Mouse (Mus musculus) liver, embryonic 14.5 days (tissue): ENCODE measurements around the gene Hk1.

Source experiments
- CTCF ChIP-seq: IDR thresholded peaks from 2 replicates; pipeline ENCODE4 v1.5.1; 2016; ENCODE audit warnings: antibody characterized with exemption, low read depth, control low read depth
- EP300 ChIP-seq: IDR thresholded peaks from 2 replicates; pipeline ENCODE4 v1.6.1; 2016; ENCODE audit warnings: antibody characterized with exemption, low read depth

DNA sequence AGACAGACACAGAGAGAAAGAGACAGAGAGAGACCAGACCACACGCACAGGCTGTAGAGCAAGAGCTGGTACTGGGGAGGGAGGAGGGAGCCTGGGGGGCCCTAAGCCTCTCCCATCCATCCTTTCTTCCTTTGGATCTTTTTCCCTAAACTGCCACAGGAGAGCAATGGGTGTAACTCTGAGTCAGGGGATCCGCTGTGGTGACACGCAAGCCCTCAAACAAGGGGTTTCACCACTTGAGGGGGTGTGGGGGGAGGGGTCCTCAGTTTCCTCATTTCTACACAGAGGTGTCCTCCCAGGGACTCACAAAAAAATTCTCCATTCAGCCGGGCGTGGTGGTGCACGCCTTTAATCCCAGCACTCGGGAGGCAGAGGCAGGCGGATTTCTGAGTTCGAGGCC, 48.4 kb downstream of the Hk1 start:
- TF ChIP-seq CTCF: no peak
- TF ChIP-seq EP300: no peak
